Mouse (Mus musculus) forebrain, embryonic 14.5 days (tissue): ENCODE measurements around the gene Rpl3. TPM values are rescaled to one million over a fixed set of nuclear protein-coding genes. Genes with fewer than 3 reads are reported as not detected.
A peak's percentile ranks its signal among the peaks of the same experiment; 100 is the strongest.
"Not testable (repeated sequence)": the region's sequence is repeated elsewhere in the genome, so short reads cannot be mapped to it uniquely, and the experiment has no call there.

Source experiments
- ATAC-seq: fragments of 200-750 bp; cut with Nextera tagmentation; 2 replicates; pipeline ENCODE4 v1.8.0; 2017; ENCODE audit warnings: mild to moderate bottlenecking, moderate library complexity
- DNase-seq: peaks from one replicate; pipeline ENCODE4 v3.0.0-alpha.2; 2015; ENCODE audit warnings: low spot score
- H3K27ac ChIP-seq: fragments of 300-500 bp; sonication (generic); 2 replicates; pipeline ENCODE4 v1.5.1; 2014; ENCODE audit warnings: low read depth, mild to moderate bottlenecking, control low read depth, low read length, moderate library complexity
- H3K27me3 ChIP-seq: fragments of 300-500 bp; sonication (generic); replicated peaks from 2 replicates; pipeline ENCODE4 v1.6.1; 2014; ENCODE audit warnings: low read length, control low read depth, mixed read lengths; ENCODE audit not compliant: control insufficient read depth, insufficient read depth
- H3K36me3 ChIP-seq: fragments of 300-500 bp; sonication (generic); 2 replicates; pipeline ENCODE4 v1.6.1; 2014; ENCODE audit warnings: low read length, control low read depth; ENCODE audit not compliant: control insufficient read depth, insufficient read depth
- H3K4me1 ChIP-seq: fragments of 300-500 bp; sonication (generic); 2 replicates; pipeline ENCODE4 v1.6.1; 2014; ENCODE audit warnings: antibody characterized with exemption, low read length, control low read depth; ENCODE audit not compliant: control insufficient read depth, insufficient read depth
- H3K4me2 ChIP-seq: fragments of 300-500 bp; sonication (generic); 2 replicates; pipeline ENCODE4 v1.6.1; 2014; ENCODE audit warnings: mild to moderate bottlenecking, control low read depth, low read length
- H3K4me3 ChIP-seq: fragments of 300-500 bp; sonication (generic); 2 replicates; pipeline ENCODE4 v1.5.1; 2014; ENCODE audit warnings: low read depth, low read length, control low read depth
- H3K9ac ChIP-seq: fragments of 300-500 bp; sonication (generic); 2 replicates; pipeline ENCODE4 v1.6.1; 2014; ENCODE audit warnings: mild to moderate bottlenecking, low read length, control low read depth, moderate library complexity
- H3K9me3 ChIP-seq: fragments of 300-500 bp; sonication (generic); replicated peaks from 2 replicates; pipeline ENCODE4 v1.6.1; 2016; ENCODE audit warnings: low read length, control low read depth, mixed read lengths; ENCODE audit not compliant: control insufficient read depth
- WGBS: fragments of 180-500 bp; shearing (Covaris S2); extraction: QIAGEN DNeasy Blood & Tissue Kit; methylation state at CpG from one replicate; pipeline ENCODE4 v1.1.7; 2014; 5-methylcytosine and 5-hydroxymethylcytosine counted together
- polyA plus RNA-seq: library from polyadenylated mRNA; unstranded; fragments of >200 nt; fragmentation: Nextera tagmentation; extraction: Ambion mirVana; gene quantifications from 2 replicates; pipeline ENCODE4 v1.2.1, GENCODE M21; 2014

Rpl3 gene
- polyA plus RNA-seq, 1 experiment from 2014 or later = 902 TPM

GRCm38 (mm10) chr15:80132993-80133586 lies 41.4 kb upstream of the Rpl3 start, which contains the start of gene Tab1:
Gene Tab1 (plus strand): TSS chr15:80133127.
- Histone ChIP-seq H3K36me3 (0 out of 2 replicates have a peak, but pooled peaks cover 4% of the 10 kb centered on the region), H3K4me3 (peak within 1 kb of the TSS; percentile 57), H3K27ac (peak within 1 kb of the TSS; percentile 97), H3K9me3 (no peaks in the 10 kb centered on the region), H3K9ac (peak within 1 kb of the TSS; percentile 86), H3K4me1 (peaks cover 11% of the 10 kb centered on the region), H3K4me2 (peak within 1 kb of the TSS; percentile 91), H3K27me3 (no peaks in the 10 kb centered on the region)
- ATAC-seq = peak; percentile 98
- WGBS = under 1% methylated on average over 53 of the region's 59 CpGs
- peak; percentile 97 for DNase-seq

DNA sequence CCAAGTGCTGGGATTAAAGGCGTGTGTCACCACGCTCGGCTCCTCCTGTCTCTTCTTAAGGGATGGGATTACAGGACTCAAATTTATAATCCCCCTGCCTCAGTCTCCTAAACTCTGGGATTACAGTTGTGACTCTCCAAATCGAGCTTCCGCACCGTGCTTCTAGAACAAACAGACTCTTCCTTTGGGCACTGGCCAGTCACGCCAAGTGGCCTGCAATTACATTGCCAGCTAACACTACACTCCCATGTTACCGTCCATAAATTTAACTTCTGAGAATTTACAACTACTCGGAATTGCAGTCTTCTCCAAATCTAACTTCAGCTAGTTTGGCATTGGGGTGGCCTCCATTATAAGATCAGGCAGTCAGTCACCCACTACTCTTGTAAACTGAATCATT lies 40.8 kb upstream of the Rpl3 start:
- H3K9ac ChIP-seq = no peak overlapping the region
- 85% methylated on average over 9 of the region's 9 CpGs for WGBS
- H3K27me3 ChIP-seq = no peaks in the 10 kb centered on the region
- no peaks in the 10 kb centered on the region for H3K9me3 ChIP-seq
- H3K36me3 ChIP-seq = 0 out of 2 replicates have a peak, but pooled peaks cover 4% of the 10 kb centered on the region
- peak overlapping the region; percentile 57; the same call in 1 of the 2 replicates for H3K4me3 ChIP-seq
- DNase-seq (no peak), ATAC-seq (no peak)
- peaks cover 11% of the 10 kb centered on the region for H3K4me1 ChIP-seq
- H3K4me2 ChIP-seq = peak overlapping the region; percentile 91
- no peak overlapping the region for H3K27ac ChIP-seq

GRCm38 (mm10) chr15:80131421-80131820 lies 39.8 kb upstream of the Rpl3 start:
- ATAC-seq = no peak
- Histone ChIP-seq H3K36me3 (0 out of 2 replicates have a peak, but pooled peaks cover under 1% of the 10 kb centered on the region), H3K27ac (no peak overlapping the region), H3K9ac (no peak overlapping the region), H3K4me1 (peaks cover 11% of the 10 kb centered on the region), H3K27me3 (no peaks in the 10 kb centered on the region), H3K4me2 (no peak overlapping the region), H3K4me3 (no peak overlapping the region), H3K9me3 (no peaks in the 10 kb centered on the region)
- no peak for DNase-seq
- WGBS = 76% methylated on average over 6 of the region's 6 CpGs

DNA sequence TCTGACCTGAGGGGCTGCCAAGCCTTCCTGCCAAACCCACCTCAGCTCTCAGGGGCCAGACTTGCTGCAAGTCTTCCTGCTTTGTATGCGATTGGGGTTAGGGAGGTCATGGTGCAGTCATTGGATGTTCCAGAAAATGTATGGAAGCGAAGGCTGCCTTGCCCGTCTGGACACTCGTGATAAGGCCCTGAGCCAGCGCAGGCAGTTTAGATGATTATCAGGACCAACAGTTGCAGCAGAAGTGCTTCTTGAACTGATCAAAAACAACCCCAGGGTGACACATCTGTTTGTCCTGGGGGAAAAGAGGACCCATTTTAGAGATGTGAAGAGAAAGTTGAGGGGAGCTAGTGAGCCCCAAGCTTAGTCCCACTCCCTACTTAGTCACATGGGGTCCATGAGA lies 39.0 kb upstream of the Rpl3 start:
- no peak for ATAC-seq
- WGBS = 88% methylated on average over 5 of the region's 5 CpGs

GRCm38 (mm10) chr15:80129982-80130381 lies 38.3 kb upstream of the Rpl3 start:
- Histone ChIP-seq H3K4me3 (no peak overlapping the region), H3K4me1 (peaks cover 11% of the 10 kb centered on the region), H3K36me3 (no peaks in the 10 kb centered on the region), H3K9ac (no peak overlapping the region), H3K4me2 (no peak overlapping the region), H3K9me3 (no peaks in the 10 kb centered on the region), H3K27me3 (no peaks in the 10 kb centered on the region), H3K27ac (no peak overlapping the region)
- DNase-seq = no peak
- no peak for ATAC-seq
- WGBS = 93% methylated on average over 6 of the region's 6 CpGs

More for the DNA sequence above, 39.0 kb upstream of the Rpl3 start:
- no peak overlapping the region for H3K4me2 ChIP-seq
- H3K9me3 ChIP-seq = no peaks in the 10 kb centered on the region
- DNase-seq = no peak
- peaks cover 11% of the 10 kb centered on the region for H3K4me1 ChIP-seq
- H3K9ac ChIP-seq = no peak overlapping the region
- H3K4me3 ChIP-seq = no peak overlapping the region
- no peaks in the 10 kb centered on the region for H3K27me3 ChIP-seq
- H3K27ac ChIP-seq = no peak overlapping the region
- no peaks in the 10 kb centered on the region for H3K36me3 ChIP-seq

GRCm38 (mm10) chr15:80127191-80127590 lies 35.5 kb upstream of the Rpl3 start:
- WGBS = 62% methylated on average over 1 of the region's 1 CpGs
- ATAC-seq = no peak
- no peak for DNase-seq

GRCm38 (mm10) chr15:80124651-80125050 lies 33.0 kb upstream of the Rpl3 start:
- H3K36me3 ChIP-seq = no peaks in the 10 kb centered on the region
- no peak overlapping the region for H3K4me2 ChIP-seq
- no peak overlapping the region for H3K27ac ChIP-seq
- no peak overlapping the region for H3K4me3 ChIP-seq
- H3K27me3 ChIP-seq = no peaks in the 10 kb centered on the region
- DNase-seq (no peak), ATAC-seq (no peak)
- H3K4me1 ChIP-seq = no peaks in the 10 kb centered on the region
- no peaks in the 10 kb centered on the region for H3K9me3 ChIP-seq
- 71% methylated on average over 4 of the region's 4 CpGs for WGBS
- no peak overlapping the region for H3K9ac ChIP-seq

More at GRCm38 (mm10) chr15:80127191-80127590, 35.5 kb upstream of the Rpl3 start:
- no peaks in the 10 kb centered on the region for H3K9me3 ChIP-seq
- no peak overlapping the region for H3K4me2 ChIP-seq
- no peaks in the 10 kb centered on the region for H3K27me3 ChIP-seq
- H3K27ac ChIP-seq = no peak overlapping the region
- no peak overlapping the region for H3K4me3 ChIP-seq
- no peak overlapping the region for H3K9ac ChIP-seq
- H3K4me1 ChIP-seq = no peaks in the 10 kb centered on the region
- no peaks in the 10 kb centered on the region for H3K36me3 ChIP-seq

DNA sequence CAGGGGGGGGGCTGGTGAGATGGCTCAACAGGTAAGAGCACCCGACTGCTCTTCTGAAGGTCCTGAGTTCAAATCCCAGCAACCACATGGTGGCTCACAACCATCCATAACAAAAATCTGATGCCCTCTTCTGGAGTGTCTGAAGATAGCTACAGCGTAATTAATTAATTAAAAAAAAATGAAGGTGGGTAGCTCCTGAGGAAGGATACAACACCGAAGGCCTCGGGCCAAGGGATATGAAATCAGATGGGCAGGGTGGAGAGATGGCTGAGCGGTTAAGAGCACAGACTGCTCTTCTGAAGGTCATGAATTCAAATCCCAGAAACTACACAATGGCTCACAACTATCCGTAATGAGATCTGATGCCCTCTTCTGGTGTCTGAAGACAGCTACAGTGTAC lies 30.8 kb upstream of the Rpl3 start:
- H3K36me3 ChIP-seq, DNase-seq, H3K4me3 ChIP-seq, H3K27me3 ChIP-seq, H3K9me3 ChIP-seq, ATAC-seq, H3K4me1 ChIP-seq, H3K4me2 ChIP-seq, H3K27ac ChIP-seq, H3K9ac ChIP-seq: not testable (repeated sequence)
- WGBS = 93% methylated on average over 6 of the region's 6 CpGs

DNA sequence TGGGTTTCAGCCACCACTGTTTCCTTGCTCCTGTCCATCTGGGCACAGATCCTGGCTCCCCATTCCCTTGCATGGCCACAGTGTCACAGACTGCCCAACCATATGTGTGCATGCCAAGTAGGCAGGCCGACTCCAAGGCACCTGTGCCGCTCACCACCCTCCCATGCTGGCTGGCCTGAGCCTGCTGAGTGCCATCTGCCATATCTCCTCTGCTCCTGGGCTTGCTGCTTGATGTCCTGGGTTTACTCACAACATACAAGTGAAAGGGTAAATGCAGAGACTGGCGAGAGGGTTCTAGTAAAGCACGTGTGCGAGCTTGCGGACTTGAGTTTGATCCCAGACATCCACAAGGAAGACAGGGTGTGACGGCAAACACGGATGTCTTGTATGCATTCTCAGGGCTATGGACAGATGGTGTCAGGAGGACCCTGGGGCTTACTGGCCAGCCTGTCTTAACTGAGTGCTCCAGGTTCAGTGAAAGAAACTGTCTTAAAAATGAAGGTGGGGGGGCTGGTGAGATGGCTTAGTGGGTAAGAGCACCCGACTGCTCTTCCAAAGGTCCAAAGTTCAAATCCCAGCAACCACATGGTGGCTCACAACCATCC lies 30.2 kb upstream of the Rpl3 start:
- Histone ChIP-seq H3K27me3 (no peaks in the 10 kb centered on the region), H3K4me2 (no peak overlapping the region), H3K9me3 (no peaks in the 10 kb centered on the region), H3K4me1 (no peaks in the 10 kb centered on the region), H3K36me3 (no peaks in the 10 kb centered on the region), H3K9ac (no peak overlapping the region), H3K27ac (no peak overlapping the region), H3K4me3 (no peak overlapping the region)
- WGBS = 89% methylated on average over 9 of the region's 9 CpGs
- no peak for DNase-seq
- ATAC-seq = no peak
